Mouse (Mus musculus) cortical plate, adult 2 months (tissue): Measurements from ENCODE around the gene Iqsec1. TPM values are rescaled to one million over a fixed set of nuclear protein-coding genes. Genes with fewer than 3 reads are reported as not detected.

Source experiments
- H3K27ac ChIP-seq: fragments of 200-500 bp; 2 replicates; pipeline ENCODE4 v1.5.1; 2012; ENCODE audit warnings: low read length, control low read depth, inconsistent platforms; ENCODE audit not compliant: insufficient read depth
- H3K4me1 ChIP-seq: fragments of 200-500 bp; 2 replicates; pipeline ENCODE4 v1.6.1; 2011; ENCODE audit warnings: low read length; ENCODE audit not compliant: control insufficient read depth, insufficient read depth
- H3K4me3 ChIP-seq: fragments of 200-500 bp; 2 replicates; pipeline ENCODE4 v1.5.1; 2011; ENCODE audit warnings: mild to moderate bottlenecking, low read length, control low read depth; ENCODE audit not compliant: insufficient read depth
- CTCF ChIP-seq: fragments of 200-500 bp; IDR thresholded peaks from 2 replicates; pipeline ENCODE4 v1.5.1; 2011; ENCODE audit warnings: mild to moderate bottlenecking, control low read depth, low read length; ENCODE audit not compliant: insufficient read depth; ENCODE audit errors: extremely low read depth
- POLR2A ChIP-seq: fragments of 200-500 bp; IDR thresholded peaks from 2 replicates; pipeline ENCODE4 v1.6.1; 2011; ENCODE audit warnings: mild to moderate bottlenecking, low read length, control low read depth; ENCODE audit not compliant: insufficient read depth; ENCODE audit errors: extremely low read depth
- polyA plus RNA-seq: library from polyadenylated mRNA; depleted of rRNA; stranded (reverse); fragments of >200 nt; gene quantifications from 2 replicates; pipeline ENCODE4 v1.2.3, GENCODE M21; 2012

The Iqsec1 gene
- polyA plus RNA-seq, 1 experiment: 186 TPM

DNA sequence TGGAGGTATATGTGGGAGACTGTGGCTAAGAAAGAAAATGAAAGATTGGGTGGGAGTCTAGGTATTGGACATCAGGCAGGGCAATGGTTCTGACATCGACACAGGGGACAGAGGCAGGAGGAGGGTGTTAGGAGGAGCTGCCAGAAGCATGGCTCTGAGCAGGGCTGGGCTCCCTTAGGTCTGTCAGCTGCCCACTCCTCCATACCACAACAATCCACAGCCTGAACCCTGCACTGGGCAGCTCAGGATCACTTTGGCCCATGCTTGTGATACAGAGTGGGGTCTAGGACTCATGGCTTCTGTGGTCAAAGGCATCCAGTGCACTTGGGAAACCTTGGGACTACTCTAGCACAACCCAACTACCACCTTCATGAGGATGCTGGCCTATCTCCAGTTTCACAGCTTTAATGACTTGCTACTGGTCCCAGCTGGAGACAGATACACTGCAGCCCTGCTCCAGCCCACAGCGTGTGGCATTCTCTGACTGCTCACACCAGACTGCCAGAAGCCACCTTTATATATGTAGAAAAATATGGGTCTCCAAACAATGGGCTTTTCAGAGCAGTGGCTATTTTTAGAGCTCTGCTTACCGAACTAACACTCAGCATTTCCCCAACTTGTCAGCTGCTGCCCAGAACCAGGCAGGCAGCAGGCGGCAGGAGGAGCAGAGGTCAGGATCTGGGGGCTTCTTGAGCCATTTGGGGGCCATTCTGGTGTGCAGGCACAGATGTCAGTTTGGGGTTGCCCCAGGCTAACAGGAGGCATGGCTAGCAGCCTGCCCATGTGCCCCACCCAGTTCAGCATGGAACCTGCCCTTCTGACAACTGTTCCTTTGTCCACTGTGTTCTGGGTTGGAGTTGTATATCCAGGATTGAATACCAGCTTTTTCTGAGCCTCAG is 285.4 kb downstream of the Iqsec1 start:
- Histone ChIP-seq H3K4me3 (no peak overlapping the region), H3K4me1 (peaks cover 59% of the 10 kb centered on the region)
- no peak for TF ChIP-seq CTCF
- no peak for TF ChIP-seq POLR2A

DNA sequence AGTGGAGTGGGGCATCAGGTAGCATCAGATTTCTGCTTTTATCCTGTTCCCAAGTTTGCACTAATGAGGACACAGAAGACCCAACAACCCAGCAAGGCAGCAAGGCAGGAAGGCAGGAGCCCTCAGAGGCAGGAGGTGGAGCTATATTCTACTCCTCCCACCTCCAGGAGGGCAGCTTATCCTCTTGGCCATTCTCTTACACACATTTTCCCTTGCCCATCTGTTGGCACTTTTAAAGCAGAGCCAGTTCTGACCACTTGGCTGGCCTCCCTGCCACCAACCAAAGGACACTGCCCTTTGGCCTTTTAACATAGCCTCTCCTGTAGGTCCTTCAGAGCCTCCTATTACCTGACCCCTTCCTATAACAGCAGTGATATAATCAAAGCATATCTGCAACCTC is 286.3 kb downstream of the Iqsec1 start:
- Histone ChIP-seq H3K27ac (0 out of 2 replicates have a peak overlapping the region, but pooled peaks have one; percentile 61), H3K4me3 (no peak overlapping the region), H3K4me1 (peaks cover 58% of the 10 kb centered on the region)
- TF ChIP-seq POLR2A (no peak), CTCF (no peak)

More for the DNA sequence above, 285.4 kb downstream of the Iqsec1 start:
- peak overlapping the region; percentile 63 for H3K27ac ChIP-seq

DNA sequence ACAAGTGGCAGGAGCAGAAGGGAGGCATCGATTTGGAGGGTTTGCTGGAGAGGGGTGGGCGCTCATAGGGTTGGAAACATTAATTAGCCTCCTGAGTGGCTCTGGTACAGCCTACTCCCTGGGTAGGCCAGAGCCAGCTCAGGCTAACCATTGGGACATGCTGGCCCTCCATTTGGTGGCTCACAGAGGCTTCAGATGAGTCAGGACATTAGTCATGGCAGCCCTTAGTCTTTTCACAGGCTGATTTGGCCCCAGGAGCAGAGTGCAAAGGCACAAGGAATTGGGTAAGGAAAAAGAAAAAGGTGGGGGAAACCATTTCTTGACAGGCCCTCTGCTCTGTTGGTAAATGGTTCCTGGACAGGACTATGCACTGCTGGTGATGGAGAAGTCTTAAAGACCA is 287.1 kb downstream of the Iqsec1 start:
- H3K27ac ChIP-seq: 0 out of 2 replicates have a peak overlapping the region, but pooled peaks have one; percentile 32
- H3K4me3 ChIP-seq: no peak overlapping the region
- H3K4me1 ChIP-seq: peaks cover 56% of the 10 kb centered on the region
- TF ChIP-seq POLR2A: no peak
- TF ChIP-seq CTCF: no peak

DNA sequence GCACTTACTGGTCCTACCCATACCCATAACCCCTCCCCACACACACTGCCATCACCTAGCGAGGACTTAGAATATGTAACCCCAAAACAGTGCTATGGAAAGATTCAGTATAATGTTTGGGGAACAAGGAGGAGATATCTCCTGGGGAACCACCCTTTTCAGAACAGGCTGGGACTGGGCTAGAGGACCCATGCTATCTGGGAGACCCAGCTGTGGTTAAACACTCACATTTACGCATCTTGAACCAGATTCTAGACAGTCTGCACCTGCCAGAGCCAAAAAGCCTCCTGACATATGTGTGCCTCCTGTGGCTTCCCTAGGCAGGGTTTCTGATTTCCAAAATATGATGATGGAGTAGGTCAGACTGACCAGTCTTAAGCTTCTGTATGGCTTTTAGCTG is 287.7 kb downstream of the Iqsec1 start:
- Histone ChIP-seq H3K27ac (peak overlapping the region; percentile 32), H3K4me1 (peaks cover 57% of the 10 kb centered on the region)
- TF ChIP-seq POLR2A (no peak), CTCF (no peak)

DNA sequence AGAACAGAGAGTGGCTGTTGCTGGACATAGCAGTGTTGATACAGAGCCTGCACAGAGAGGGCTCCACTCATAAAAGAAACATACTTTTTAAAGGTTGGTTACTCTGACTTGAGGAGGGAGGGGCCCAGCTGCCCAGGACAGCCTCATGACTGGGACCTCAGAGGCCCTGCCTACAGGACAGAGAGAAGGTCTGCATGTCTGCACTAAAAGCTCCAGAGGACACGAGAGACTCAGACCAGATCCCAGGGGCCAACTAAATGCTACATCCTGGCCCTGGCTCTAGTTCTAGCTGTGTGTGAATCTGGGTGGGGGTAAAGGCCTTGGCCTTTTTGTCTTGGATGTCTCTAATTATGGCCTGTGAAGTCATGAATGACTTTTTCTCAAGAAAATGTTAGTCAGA is 288.4 kb downstream of the Iqsec1 start:
- Histone ChIP-seq H3K4me1 (peaks cover 56% of the 10 kb centered on the region), H3K27ac (peak overlapping the region; percentile 41; the same call in 1 of the 2 replicates), H3K4me3 (no peak overlapping the region)
- TF ChIP-seq CTCF (no peak), POLR2A (no peak)

More for the DNA sequence above, 287.7 kb downstream of the Iqsec1 start:
- H3K4me3 ChIP-seq: no peak overlapping the region

DNA sequence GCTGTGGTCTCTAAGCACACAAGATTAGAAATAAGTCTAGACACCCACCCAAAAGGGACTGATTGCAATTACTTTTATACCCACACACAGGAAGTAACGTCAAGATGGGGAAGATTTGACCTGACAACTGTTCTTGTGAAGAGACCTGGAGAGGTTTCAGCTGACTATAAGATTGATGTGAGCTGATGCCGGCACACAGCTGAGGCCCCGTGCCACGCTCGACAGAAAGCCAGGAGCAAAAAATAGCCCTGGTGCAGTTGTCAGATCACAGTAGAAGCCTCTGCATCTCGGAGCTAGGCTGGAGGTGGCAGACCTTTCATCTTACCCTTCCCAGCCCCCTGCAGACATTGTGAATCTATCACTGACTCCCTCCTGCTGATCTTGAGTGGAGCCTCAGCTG is 289.6 kb downstream of the Iqsec1 start:
- H3K4me3 ChIP-seq: no peak overlapping the region
- no peak overlapping the region for H3K27ac ChIP-seq
- TF ChIP-seq CTCF (no peak), POLR2A (no peak)
- H3K4me1 ChIP-seq: peaks cover 46% of the 10 kb centered on the region

DNA sequence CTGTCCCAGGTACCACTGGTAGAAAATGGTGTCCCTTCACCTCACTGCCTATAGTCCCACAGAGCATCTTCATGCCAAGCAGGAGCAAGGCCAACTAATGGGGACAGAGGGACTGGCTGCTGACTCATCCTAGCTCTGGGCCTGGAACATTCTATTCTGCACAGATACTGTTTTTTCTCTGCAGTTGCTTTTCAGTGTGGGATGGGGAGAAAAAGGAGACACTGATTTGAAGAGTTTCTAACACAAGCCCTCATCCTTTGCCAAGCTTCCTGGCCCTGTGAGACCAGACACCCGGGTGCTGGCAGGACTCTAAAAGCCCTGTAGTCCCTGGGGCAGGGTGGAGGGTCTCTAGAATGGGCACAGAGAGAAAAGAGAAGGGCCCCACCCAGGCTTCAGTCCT is 292.7 kb downstream of the Iqsec1 start:
- Histone ChIP-seq H3K4me3 (no peak overlapping the region), H3K27ac (peak overlapping the region; percentile 78), H3K4me1 (peaks cover 29% of the 10 kb centered on the region)
- TF ChIP-seq CTCF (no peak), POLR2A (no peak)

DNA sequence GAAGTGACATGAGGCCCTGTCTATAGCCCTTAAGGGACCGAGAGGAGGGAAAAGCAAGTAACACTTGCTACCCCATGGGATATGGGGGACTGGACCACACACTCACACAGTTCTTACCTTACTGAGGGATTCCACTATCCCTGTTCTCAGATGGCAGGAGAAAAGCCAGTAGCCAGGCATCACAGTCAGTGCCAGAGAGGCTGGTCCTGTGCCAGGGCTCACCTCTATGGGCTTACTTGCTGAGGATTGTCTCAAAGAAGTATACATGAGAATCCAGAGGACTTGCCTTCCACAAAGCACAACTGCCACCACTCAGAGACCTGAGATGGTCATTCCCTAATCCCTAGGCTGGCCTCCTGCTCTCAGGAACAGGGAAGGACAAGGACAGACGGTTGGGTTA is 296.1 kb downstream of the Iqsec1 start:
- Histone ChIP-seq H3K4me3 (no peak overlapping the region), H3K27ac (no peak overlapping the region), H3K4me1 (peaks cover 24% of the 10 kb centered on the region)
- TF ChIP-seq POLR2A (no peak), CTCF (no peak)

DNA sequence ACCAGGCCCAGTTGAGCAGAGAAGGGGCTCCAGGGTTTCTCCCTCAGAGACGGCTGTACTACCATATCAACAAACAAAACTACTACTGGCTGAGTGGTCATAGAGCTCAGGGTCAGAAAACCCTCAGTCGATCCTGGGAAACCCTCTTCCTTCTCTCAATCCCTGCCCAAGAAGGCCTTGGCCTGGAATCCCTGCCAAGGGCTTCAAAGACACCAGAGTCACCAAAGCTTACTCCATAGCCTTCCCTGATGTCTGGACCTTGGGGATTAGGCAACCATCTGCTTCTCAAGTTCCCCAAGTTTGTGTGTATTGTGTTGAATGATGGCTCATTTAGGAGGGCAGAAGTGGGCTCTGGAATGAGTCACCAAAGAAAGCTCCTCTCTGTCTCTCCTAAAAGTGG is 296.6 kb downstream of the Iqsec1 start:
- Histone ChIP-seq H3K27ac (no peak overlapping the region), H3K4me3 (no peak overlapping the region), H3K4me1 (peaks cover 21% of the 10 kb centered on the region)
- TF ChIP-seq CTCF (no peak), POLR2A (no peak)

DNA sequence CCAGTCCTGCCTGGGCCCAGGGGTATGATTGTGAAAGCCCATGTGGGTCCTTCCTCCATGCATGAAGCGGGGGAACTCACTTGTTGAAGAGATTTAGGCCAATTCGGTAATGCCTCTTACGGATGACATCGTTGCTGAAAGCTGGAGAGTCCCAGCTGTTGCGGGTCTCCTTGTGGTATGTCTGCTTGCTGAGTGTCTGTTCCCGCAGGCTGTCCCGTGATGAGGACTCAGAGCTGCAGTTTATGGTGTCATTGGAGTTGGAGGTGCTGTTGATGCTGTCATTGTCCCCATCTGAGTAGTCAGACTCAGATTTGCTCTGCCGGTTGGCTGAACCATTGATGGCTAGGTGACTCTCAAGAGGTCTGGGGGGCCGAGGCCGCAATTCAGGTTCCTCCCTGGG is 299.0 kb downstream of the Iqsec1 start:
- TF ChIP-seq CTCF (no peak), POLR2A (no peak)
- Histone ChIP-seq H3K4me3 (no peak overlapping the region), H3K4me1 (peaks cover 15% of the 10 kb centered on the region), H3K27ac (no peak overlapping the region)
